In genomic region chr15:101056225-101056624, GRCm38 (mm10) we compare ENCODE assay signal across 8 mouse cellular contexts. TPM values are rescaled to one million over a fixed set of nuclear protein-coding genes. Genes with fewer than 3 reads are reported as not detected.
A peak's percentile ranks its signal among the peaks of the same experiment; 100 is the strongest.
DNase-seq lines count a peak whose midpoint lies in the region; ATAC-seq lines count a peak whose summit lies in the region.

No protein-coding gene starts in this region.

- no peaks in the 10 kb centered on the region for H3K9me3 ChIP-seq in heart, embryonic 15.5 days (replicated peaks)

- no peak overlapping the region for H3K4me3 ChIP-seq in heart, embryonic 15.5 days

- no peak overlapping the region for H3K4me2 ChIP-seq in heart, embryonic 15.5 days

- 0 out of 2 replicates have a peak, but pooled peaks have one; percentile 32 for ATAC-seq in heart, embryonic 15.5 days (replicated peaks; ENCODE audit: insufficient number of reproducible peaks, insufficient read depth, low FRiP score, low read depth)
- ATAC-seq in granulocyte monocyte progenitor cell, adult 5-6 weeks (replicated peaks; ENCODE audit: poor library complexity, severe bottlenecking) = peak; percentile 83

- no peaks in the 10 kb centered on the region for H3K36me3 ChIP-seq in heart, embryonic 15.5 days

- H3K27ac ChIP-seq in heart, embryonic 15.5 days = no peak overlapping the region

- 43% methylated on average over 10 of the region's 10 CpGs for WGBS in heart, embryonic 15.5 days

- peaks cover 15% of the 10 kb centered on the region for H3K4me1 ChIP-seq in heart, embryonic 15.5 days (replicated peaks)

- H3K9ac ChIP-seq in heart, embryonic 15.5 days = no peak overlapping the region

- peaks cover 64% of the 10 kb centered on the region for H3K27me3 ChIP-seq in heart, embryonic 15.5 days

- no peak for DNase-seq in heart, adult 11 months
- DNase-seq in brain, adult 2 months (ENCODE audit: low read depth, low spot score) = peak; percentile 78
- DNase-seq in kidney, postnatal 10 days = peak; percentile 76
- peak; percentile 82 for DNase-seq in lung, postnatal 10 days
- DNase-seq in right cerebral cortex, postnatal 14 days = peak; percentile 70
- no peak for DNase-seq in ovary, postnatal 10 days (ENCODE audit: low spot score)

RNA-seq across cellular contexts. Expression of gene Gm47841, which starts 9.0 kb away (rescaled TPM):
- polyA plus RNA-seq in heart, embryonic 15.5 days (2015; fragmentation: Nextera tagmentation; extraction: Ambion mirVana) = not detected in 2 replicates
- total RNA-seq in granulocyte monocyte progenitor cell, adult 5-6 weeks (2014; fragmentation: Nextera tagmentation) = not detected in 2 replicates
- not detected in 2 replicates for total RNA-seq in granulocyte monocyte progenitor cell, adult 5-6 weeks (2017)

RNA-seq across cellular contexts. Expression of gene Fignl2, which starts 22.1 kb away (rescaled TPM):
- 0.03 and 0.10 TPM in 2 replicates for polyA plus RNA-seq in heart, embryonic 15.5 days (2015; fragmentation: Nextera tagmentation; extraction: Ambion mirVana)
- total RNA-seq in granulocyte monocyte progenitor cell, adult 5-6 weeks (2014; fragmentation: Nextera tagmentation) = not detected in 2 replicates
- total RNA-seq in granulocyte monocyte progenitor cell, adult 5-6 weeks (2017) = not detected in 2 replicates

RNA-seq across cellular contexts. Expression of gene Ankrd33, which starts 59.3 kb away (rescaled TPM):
- not detected in 2 replicates for polyA plus RNA-seq in heart, embryonic 15.5 days (2015; fragmentation: Nextera tagmentation; extraction: Ambion mirVana)
- not detected in 2 replicates for total RNA-seq in granulocyte monocyte progenitor cell, adult 5-6 weeks (2014; fragmentation: Nextera tagmentation)
- total RNA-seq in granulocyte monocyte progenitor cell, adult 5-6 weeks (2017) = not detected in 2 replicates

Comparison
In these comparisons a context has a peak if more than half of its experiments do, and no peak if none do; other contexts are left out.
1. DNase-seq: peak in brain, adult 2 months (single experiment), kidney, postnatal 10 days (single experiment), lung, postnatal 10 days (single experiment) and right cerebral cortex, postnatal 14 days (single experiment); none in heart, adult 11 months (single experiment) and ovary, postnatal 10 days (single experiment).